Mouse (Mus musculus): ENCODE data around the gene Ccsap.

The Ccsap gene

GRCm38 (mm10) chr8:123859648-123860259, at the start of gene Ccsap:
Gene Ccsap (minus strand): TSS chr8:123860209.
- peak; percentile 31 for DNase-seq (ENCODE audit: low spot score)

DNA sequence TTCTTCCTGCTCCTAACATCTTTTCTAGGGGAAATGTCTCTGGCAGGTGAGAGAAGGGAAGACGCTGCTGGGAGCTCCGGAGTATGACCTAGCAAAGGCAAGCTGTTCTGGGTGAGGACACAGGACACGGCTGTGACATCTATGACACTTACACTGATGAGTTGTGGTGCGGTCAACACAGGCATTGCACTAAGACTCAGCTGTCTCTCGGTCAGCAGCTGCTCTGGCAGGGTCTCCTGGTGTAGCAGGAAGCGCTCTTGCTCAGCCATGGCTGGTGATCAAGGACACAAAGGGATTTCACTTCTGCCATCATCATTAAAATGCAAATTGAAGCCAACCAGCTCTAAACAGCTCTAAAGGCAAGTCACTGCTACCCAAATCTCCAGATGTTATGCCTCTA, 47.6 kb upstream of the Ccsap start:
- DNase-seq (ENCODE audit: low spot score), result no peak

GRCm38 (mm10) chr8:123902653-123903052, 42.6 kb upstream of the Ccsap start:
- DNase-seq (ENCODE audit: low spot score), result no peak

DNA sequence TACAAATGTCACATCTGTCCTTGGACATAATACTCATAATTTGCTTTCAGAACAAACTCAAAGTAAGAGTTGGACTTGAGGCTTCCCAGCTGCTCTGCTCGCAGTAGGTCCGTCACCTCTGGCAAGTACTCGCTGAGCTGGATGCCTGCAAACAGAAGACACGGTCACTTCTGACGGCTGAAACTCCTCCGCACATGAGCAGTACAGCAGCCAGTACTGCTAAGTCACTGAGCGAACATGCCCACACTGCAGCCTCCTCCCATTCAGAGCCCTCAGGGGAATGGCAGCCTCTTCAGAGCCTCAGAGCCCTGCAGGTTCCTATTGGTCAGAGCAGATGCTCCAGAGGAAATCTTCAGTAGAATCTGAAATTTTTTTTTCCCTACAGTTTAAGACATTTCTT, 39.4 kb upstream of the Ccsap start:
- no peak for DNase-seq (ENCODE audit: low spot score)

GRCm38 (mm10) chr8:123898576-123898975, 38.6 kb upstream of the Ccsap start:
- no peak for DNase-seq (ENCODE audit: low spot score)

- DNase-seq (ENCODE audit: low spot score), result no peak
Measured at GRCm38 (mm10) chr8:123896774-123897173, 36.8 kb upstream of the Ccsap start.

- no peak for DNase-seq (ENCODE audit: low spot score)
Measured at GRCm38 (mm10) chr8:123896366-123896761, 36.4 kb upstream of the Ccsap start.

DNA sequence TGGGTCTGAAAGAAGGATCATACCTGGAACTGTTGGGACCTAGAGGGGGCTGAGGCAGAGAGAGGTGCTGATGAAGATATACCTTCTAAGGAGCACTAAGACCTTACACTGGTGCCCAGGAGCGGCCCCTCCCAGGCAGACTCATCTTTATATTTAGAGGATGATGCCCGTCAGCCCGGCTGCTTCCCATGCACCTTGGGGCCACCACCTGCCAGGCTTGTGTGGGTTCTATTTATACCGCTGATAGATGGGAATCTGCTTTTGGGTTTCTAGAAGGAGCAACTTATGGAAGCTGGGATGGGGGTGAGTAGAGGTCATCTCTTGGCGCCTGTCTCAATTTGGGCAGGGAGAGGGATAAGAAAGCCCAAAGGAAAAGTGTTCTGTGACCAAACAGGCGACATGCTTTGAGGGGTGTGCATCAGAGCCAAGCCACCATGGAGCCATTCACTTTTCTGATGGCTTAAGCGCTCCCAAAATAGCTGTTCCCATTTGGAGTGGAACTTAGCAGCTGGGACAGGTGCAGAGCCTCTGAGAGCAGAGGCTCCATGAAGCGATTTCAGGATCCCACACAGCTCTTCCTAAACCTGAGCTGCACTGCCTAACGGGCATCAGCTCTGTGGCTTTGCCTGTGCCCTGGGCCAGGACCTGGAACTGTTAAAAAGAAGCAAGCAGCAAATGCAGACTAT, 35.8 kb upstream of the Ccsap start:
- DNase-seq (ENCODE audit: low spot score), result no peak

GRCm38 (mm10) chr8:123895230-123895629, 35.2 kb upstream of the Ccsap start:
- DNase-seq (ENCODE audit: low spot score), result no peak

GRCm38 (mm10) chr8:123894502-123895097, 34.6 kb upstream of the Ccsap start, which contains the start of gene Acta1:
Gene Acta1 (minus strand): TSS chr8:123894751.
- no peak for DNase-seq (ENCODE audit: low spot score)

GRCm38 (mm10) chr8:123893413-123893812, 33.4 kb upstream of the Ccsap start:
- DNase-seq (ENCODE audit: low spot score), result no peak

DNA sequence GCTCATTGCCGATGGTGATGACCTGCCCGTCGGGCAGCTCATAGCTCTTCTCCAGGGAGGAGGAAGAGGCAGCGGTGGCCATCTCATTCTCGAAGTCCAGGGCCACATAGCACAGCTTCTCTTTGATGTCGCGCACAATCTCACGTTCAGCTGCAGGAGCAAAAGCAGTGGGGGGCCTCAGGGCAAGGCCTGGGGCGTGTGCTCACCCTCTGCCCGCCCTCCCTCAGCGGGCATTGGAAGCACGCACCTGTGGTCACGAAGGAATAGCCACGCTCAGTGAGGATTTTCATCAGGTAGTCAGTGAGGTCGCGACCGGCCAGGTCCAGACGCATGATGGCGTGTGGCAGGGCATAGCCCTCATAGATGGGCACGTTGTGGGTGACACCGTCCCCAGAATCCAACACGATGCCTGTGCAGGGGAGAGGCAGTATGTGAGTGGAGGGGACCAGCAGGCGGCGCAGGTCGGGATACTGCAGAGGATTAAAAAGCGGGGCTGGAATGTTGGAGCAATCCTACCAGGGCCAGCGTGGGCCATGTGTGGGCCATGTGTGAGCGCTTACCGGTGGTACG, 32.7 kb upstream of the Ccsap start:
- DNase-seq (ENCODE audit: low spot score), result no peak

DNA sequence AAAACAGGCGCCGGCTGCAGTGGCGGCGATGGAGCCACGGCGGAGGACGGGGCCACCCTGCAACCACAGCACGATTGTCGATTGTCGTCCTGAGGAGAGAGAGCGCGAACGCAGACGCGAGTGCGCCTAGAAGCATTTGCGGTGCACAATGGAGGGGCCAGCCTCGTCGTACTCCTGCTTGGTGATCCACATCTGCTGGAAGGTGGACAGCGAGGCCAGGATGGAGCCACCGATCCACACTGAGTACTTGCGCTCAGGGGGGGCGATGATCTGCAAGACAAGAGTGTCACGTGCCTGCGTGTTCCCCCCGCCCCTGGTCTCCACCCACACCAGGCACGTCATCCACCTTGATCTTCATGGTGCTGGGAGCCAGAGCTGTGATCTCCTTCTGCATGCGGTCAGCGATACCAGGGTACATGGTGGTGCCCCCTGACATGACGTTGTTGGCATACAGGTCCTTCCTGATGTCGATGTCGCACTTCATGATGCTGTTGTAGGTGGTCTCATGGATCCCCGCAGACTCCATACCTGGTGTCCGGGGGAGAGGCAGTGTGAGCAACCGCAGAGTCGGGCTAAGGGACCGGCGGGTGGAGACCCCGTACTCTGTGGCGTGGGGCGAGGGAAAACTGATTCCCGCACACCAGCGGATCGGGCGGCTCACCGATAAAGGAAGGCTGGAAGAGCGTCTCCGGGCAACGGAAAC, 32.0 kb upstream of the Ccsap start:
- no peak for DNase-seq (ENCODE audit: low spot score)

GRCm38 (mm10) chr8:123891271-123891670, 31.3 kb upstream of the Ccsap start:
- peak; percentile 56 for DNase-seq (ENCODE audit: low spot score)

- DNase-seq (ENCODE audit: low spot score), result no peak
Measured at GRCm38 (mm10) chr8:123889797-123890196, 29.8 kb upstream of the Ccsap start.

DNA sequence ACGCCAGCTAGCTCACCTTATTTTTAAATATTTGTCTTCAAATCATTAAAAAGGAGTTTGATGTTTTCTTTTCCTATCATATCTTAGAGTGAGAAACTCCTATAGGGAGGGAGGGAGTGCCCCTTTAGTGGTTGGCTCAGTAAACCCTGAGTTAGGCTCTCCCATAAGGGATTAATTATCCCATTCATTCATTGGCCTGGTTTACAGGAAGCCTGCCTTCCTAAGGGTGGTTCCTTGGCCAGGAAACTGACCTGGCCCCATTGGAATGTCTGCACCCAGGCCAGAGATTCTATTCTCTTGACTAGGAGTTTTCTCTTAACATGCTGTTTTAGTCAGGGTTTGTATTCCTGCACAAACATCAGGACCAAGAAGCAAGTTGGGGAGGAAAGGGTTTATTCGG, 27.9 kb upstream of the Ccsap start:
- DNase-seq (ENCODE audit: low spot score), result no peak

- DNase-seq (ENCODE audit: low spot score), result no peak
Measured at GRCm38 (mm10) chr8:123887163-123887562, 27.2 kb upstream of the Ccsap start.

DNA sequence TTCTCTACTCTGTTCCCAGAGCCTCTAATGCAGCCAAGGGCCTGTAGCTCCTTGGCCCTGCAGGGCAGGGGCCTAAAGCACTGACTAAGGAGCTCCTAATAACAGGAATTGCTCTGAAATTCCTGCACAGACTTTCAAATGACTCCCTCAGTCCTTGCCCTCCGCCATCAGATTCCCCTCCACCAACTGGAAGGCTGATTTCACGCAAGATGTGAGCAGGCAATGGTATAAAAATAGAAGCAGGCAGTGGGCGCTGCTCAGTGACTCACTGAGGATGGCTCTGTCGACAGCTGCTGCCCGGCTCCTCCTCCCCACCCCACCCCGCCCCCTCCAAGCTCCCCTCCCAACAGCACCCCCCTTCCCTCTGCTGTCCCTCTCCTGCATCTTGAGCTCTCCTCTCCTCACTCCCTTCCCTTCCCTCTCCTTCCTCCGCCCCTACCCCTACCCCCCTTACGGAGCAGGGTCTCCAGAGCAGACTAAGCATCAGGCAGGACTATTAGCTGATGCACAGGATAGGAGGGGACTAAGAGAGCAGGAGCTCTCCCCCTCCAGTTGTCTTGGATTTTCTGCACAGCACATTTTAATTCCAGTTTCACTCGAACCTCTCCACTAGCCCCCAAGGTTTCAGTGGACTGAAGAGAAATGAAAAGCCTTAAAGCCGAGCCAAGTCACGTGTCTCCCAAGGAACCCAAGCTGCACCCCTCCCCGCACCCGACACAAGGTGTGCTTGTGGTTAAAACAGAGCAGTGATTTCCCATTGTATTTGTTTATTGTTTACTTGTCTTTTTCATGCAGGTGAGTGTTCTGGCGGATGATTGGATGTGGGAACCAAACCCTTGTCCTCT, 24.9 kb upstream of the Ccsap start:
- no peak for DNase-seq (ENCODE audit: low spot score)

GRCm38 (mm10) chr8:123883094-123883493, 23.1 kb upstream of the Ccsap start:
- DNase-seq (ENCODE audit: low spot score), result no peak

- DNase-seq (ENCODE audit: low spot score), result no peak
Measured at GRCm38 (mm10) chr8:123882412-123882811, 22.4 kb upstream of the Ccsap start.

- no peak for DNase-seq (ENCODE audit: low spot score)
Measured at GRCm38 (mm10) chr8:123880821-123881350, 20.9 kb upstream of the Ccsap start.

Measured in ovary, postnatal 14 days (tissue).